Comparison of ENCODE assay signal across 25 mouse cellular contexts in the genomic region with DNA sequence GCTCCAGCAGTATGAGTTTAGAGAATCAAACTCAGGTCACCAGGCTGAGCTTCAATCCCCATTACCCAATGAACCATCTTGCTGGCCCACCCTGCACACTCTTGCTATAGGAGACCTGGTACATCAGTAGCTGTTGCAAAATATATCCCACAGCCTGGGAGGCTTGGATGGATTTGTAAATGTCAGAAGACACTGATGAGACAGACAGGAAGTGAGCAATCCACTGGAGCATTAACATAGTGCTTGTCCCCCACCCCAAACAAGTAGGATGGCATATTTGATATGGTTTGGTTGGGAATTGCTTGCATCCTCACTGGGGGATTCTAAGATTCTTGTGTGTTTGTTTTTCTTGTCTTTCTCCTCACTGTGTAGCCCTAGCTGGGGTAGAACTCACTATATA. TPM values are rescaled to one million over a fixed set of nuclear protein-coding genes. Genes with fewer than 3 reads are reported as not detected.
"Had no signal": no experiment of that assay in that cellular context is flagged by ENCODE, and none has a peak within 500 bp of the region (broad histone marks: within the 10 kb centered on the region; RNA-seq: fewer than 3 reads in every experiment).

No protein-coding gene starts in this region.

- H3K9ac ChIP-seq: intestine, embryonic 15.5 days; kidney, embryonic 15.5 days; liver, embryonic 13.5 days had no signal

- H3K9me3 ChIP-seq: intestine, embryonic 15.5 days; kidney, embryonic 15.5 days; liver, embryonic 13.5 days had no signal

- H3K4me2 ChIP-seq: intestine, embryonic 15.5 days; kidney, embryonic 15.5 days; liver, embryonic 13.5 days; midbrain, embryonic 11.5 days had no signal

- H3K27me3 ChIP-seq: intestine, embryonic 15.5 days; kidney, embryonic 15.5 days; liver, embryonic 13.5 days had no signal

- H3K27ac ChIP-seq: intestine, embryonic 15.5 days; left cerebral cortex, adult 2 months had no signal

- DNase-seq: kidney, adult 11 months; kidney, adult 8-10 months; kidney, postnatal 10 days; kidney, postnatal 36 days; layer of hippocampus, postnatal 36 days; liver, embryonic 13.5 days; lung, postnatal 10 days; midbrain, embryonic 14.5 days; right cerebral cortex, postnatal 4 days; spleen, adult 18-20 months; thymus, adult 2 months; thymus, postnatal 14 days; thymus, postnatal 4 days had no signal

- H3K4me3 ChIP-seq: intestine, embryonic 15.5 days; kidney, embryonic 15.5 days; left cerebral cortex, adult 2 months; liver, embryonic 13.5 days had no signal

- H3K36me3 ChIP-seq: intestine, embryonic 15.5 days; kidney, embryonic 15.5 days; liver, embryonic 13.5 days had no signal

- H3K4me1 ChIP-seq: kidney, embryonic 15.5 days had no signal

RNA-seq across cellular contexts. Expression of a gene that starts 12.9 kb away (rescaled TPM):
- total RNA-seq: megakaryocyte progenitor cell, adult 5-6 weeks; megakaryocyte-erythroid progenitor cell, adult 5-6 weeks had no signal

RNA-seq across cellular contexts. Expression of a gene that starts 26.3 kb away (rescaled TPM):
- total RNA-seq: layer of hippocampus, adult 8-10 months; layer of hippocampus, postnatal 10 days; layer of hippocampus, postnatal 36 days; left cerebral cortex, adult 2 months; left cerebral cortex, postnatal 10 days; left cerebral cortex, postnatal 36 days; megakaryocyte progenitor cell, adult 5-6 weeks; megakaryocyte-erythroid progenitor cell, adult 5-6 weeks had no signal
- polyA plus RNA-seq: midbrain, embryonic 14.5 days; midbrain, postnatal 0 days; neural tube, embryonic 14.5 days had no signal
